Mouse (Mus musculus): ENCODE measurements around the gene Defb39.

Gene Defb39

GRCm38 (mm10) chr8:19064710-19065109, at the start of gene Defb39:
Defb39 (minus strand) TSS chr8:19064810.
- no peak for DNase-seq (ENCODE audit: low spot score in 2 of 2)

DNA sequence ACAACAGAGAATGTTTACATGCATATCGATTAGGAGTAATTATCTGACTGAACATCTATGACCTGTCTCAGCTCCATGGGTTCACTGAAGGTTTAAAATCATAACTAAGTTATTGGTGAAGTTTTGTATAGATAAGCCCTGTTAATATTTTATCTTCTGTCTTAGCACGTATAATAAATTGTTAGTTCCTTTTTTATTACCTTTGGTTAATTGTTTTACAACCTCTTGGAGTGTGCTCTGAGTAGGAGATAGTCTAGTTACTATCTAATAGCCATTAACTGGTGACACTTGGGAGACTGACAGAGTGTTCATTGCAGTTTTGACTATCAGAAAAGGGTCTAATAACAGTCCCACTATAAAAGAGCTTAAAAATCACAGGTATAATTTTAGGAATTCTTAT, 1.4 kb upstream of the Defb39 start:
- DNase-seq (ENCODE audit: low spot score in 2 of 2): no peak

DNA sequence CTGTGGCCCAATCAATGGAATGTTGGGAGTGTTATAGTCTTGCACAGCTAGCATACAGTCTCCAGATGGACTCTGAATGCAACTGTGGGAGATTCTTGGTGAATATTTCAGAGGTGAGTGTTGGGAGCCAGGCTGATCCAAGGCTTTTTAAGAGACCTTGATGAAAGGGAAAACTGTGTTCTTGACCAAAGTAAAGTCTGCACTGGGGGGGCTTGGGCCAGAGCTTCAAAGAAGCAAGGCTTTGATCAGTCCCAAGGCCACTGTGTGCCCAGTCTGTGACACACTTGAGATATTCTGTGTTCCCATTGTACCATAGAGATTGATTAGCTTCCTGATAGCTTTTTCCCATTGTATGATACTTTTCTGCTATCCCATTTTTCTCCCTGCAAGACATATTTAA, 1.7 kb downstream of the Defb39 start:
- no peak for DNase-seq (ENCODE audit: low spot score in 2 of 2)

GRCm38 (mm10) chr8:19045242-19045641, 19.4 kb downstream of the Defb39 start:
- no peak for DNase-seq (ENCODE audit: low spot score in 2 of 2)

DNA sequence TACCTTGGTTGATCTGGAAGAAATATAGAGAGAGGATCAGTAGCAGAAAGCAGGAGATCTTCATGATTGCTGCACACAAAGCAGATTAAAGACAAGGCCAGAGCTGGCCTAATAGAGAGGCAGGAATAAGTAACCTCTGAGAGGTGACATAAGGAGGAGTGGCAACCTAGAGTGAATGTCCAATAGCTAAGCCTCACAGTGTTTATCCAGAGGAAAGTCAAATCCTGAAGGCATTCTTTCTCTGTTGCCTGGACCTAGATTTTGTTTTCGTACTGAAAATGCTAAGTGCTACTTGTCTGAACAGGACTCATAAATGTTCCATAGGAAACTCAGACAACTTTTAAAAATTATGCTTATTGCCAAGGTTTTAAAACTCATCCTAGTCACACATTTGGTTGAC, 38.1 kb downstream of the Defb39 start, which contains the start of gene Defb38:
TSS of gene Defb38 (minus strand) at position 101 of the 400 bp plus-strand sequence.
- DNase-seq (ENCODE audit: low spot score in 2 of 2): no peak

Measured in natural killer cell, adult 2 months (primary cell).